Mouse (Mus musculus) hindbrain, embryonic 11.5 days (tissue): ENCODE results near the gene Gm10197. TPM values are rescaled to one million over a fixed set of nuclear protein-coding genes. Genes with fewer than 3 reads are reported as not detected.
"Not testable (repeated sequence)": the region's sequence is repeated elsewhere in the genome, so short reads cannot be mapped to it uniquely, and the experiment has no call there.

ENCODE experiments used
- ATAC-seq: fragments of 200-750 bp; cut with Nextera tagmentation; 2 replicates; pipeline ENCODE4 v1.8.0; 2017; ENCODE audit warnings: mild to moderate bottlenecking, moderate TSS enrichment, moderate library complexity; ENCODE audit not compliant: low FRiP score
- DNase-seq: peaks from one replicate; pipeline ENCODE4 v3.0.0-alpha.2; 2015; ENCODE audit warnings: low spot score
- H3K27ac ChIP-seq: fragments of 300-500 bp; sonication (generic); 2 replicates; pipeline ENCODE4 v1.5.1; 2014; ENCODE audit warnings: mild to moderate bottlenecking, low read depth, low read length
- H3K27me3 ChIP-seq: fragments of 300-500 bp; sonication (generic); 2 replicates; pipeline ENCODE4 v1.6.1; 2014; ENCODE audit warnings: mild to moderate bottlenecking, low read length, moderate library complexity, mixed read lengths; ENCODE audit not compliant: control insufficient read depth, insufficient read depth
- H3K36me3 ChIP-seq: fragments of 300-500 bp; sonication (generic); 2 replicates; pipeline ENCODE4 v1.6.1; 2014; ENCODE audit warnings: mild to moderate bottlenecking, low read length, moderate library complexity, mixed read lengths; ENCODE audit not compliant: control insufficient read depth, insufficient read depth
- H3K4me1 ChIP-seq: fragments of 300-500 bp; sonication (generic); replicated peaks from 2 replicates; pipeline ENCODE4 v1.6.1; 2014; ENCODE audit warnings: low read length, mixed read lengths; ENCODE audit not compliant: control insufficient read depth, insufficient read depth
- H3K4me2 ChIP-seq: fragments of 300-500 bp; sonication (generic); replicated peaks from 2 replicates; pipeline ENCODE4 v1.6.1; 2014; ENCODE audit warnings: mild to moderate bottlenecking, low read depth, low read length
- H3K4me3 ChIP-seq: fragments of 300-500 bp; sonication (generic); 2 replicates; pipeline ENCODE4 v1.5.1; 2014; ENCODE audit warnings: low read depth, low read length
- H3K9ac ChIP-seq: fragments of 300-500 bp; sonication (generic); 2 replicates; pipeline ENCODE4 v1.6.1; 2014; ENCODE audit warnings: low read depth, low read length
- H3K9me3 ChIP-seq: fragments of 300-500 bp; sonication (generic); 2 replicates; pipeline ENCODE4 v1.6.1; 2016; ENCODE audit warnings: low read length; ENCODE audit not compliant: control insufficient read depth
- WGBS: fragments of 180-500 bp; shearing (Covaris S2); extraction: QIAGEN DNeasy Blood & Tissue Kit; methylation state at CpG from one replicate; pipeline ENCODE4 v1.1.7; 2014; 5-methylcytosine and 5-hydroxymethylcytosine counted together
- polyA plus RNA-seq: library from polyadenylated mRNA; unstranded; fragments of >200 nt; fragmentation: Nextera tagmentation; extraction: Ambion mirVana; gene quantifications from 2 replicates; pipeline ENCODE4 v1.2.1, GENCODE M21; 2014

Gm10197 gene
- polyA plus RNA-seq, 1 experiment from 2014 or later: not detected

GRCm38 (mm10) chr19:53397451-53398233 is 26.1 kb upstream of the Gm10197 start:
- no peak for ATAC-seq
- no peaks in the 10 kb centered on the region for H3K27me3 ChIP-seq

GRCm38 (mm10) chr19:53395805-53396204 is 24.2 kb upstream of the Gm10197 start:
- not testable (repeated sequence) for H3K9ac ChIP-seq, H3K9me3 ChIP-seq, H3K27ac ChIP-seq, H3K4me3 ChIP-seq, H3K4me1 ChIP-seq, H3K36me3 ChIP-seq, H3K4me2 ChIP-seq, DNase-seq, H3K27me3 ChIP-seq, ATAC-seq
- 39% methylated on average over 5 of the region's 5 CpGs for WGBS

More at GRCm38 (mm10) chr19:53397451-53398233, 26.1 kb upstream of the Gm10197 start:
- H3K27ac ChIP-seq: no peak overlapping the region
- H3K9me3 ChIP-seq: no peaks in the 10 kb centered on the region
- H3K4me1 ChIP-seq: no peaks in the 10 kb centered on the region
- H3K4me3 ChIP-seq: no peak overlapping the region
- no peak overlapping the region for H3K9ac ChIP-seq
- WGBS: 83% methylated on average over 12 of the region's 12 CpGs
- DNase-seq: no peak
- no peak overlapping the region for H3K4me2 ChIP-seq
- H3K36me3 ChIP-seq: no peaks in the 10 kb centered on the region

GRCm38 (mm10) chr19:53394956-53395355 is 23.4 kb upstream of the Gm10197 start:
- H3K9ac ChIP-seq, DNase-seq, H3K27ac ChIP-seq, H3K9me3 ChIP-seq, H3K36me3 ChIP-seq, H3K4me1 ChIP-seq, ATAC-seq, H3K4me3 ChIP-seq, H3K27me3 ChIP-seq, H3K4me2 ChIP-seq: not testable (repeated sequence)
- WGBS: 82% methylated on average over 3 of the region's 3 CpGs

GRCm38 (mm10) chr19:53394552-53394951 is 23.0 kb upstream of the Gm10197 start:
- DNase-seq (peak; percentile 69), ATAC-seq (no peak)
- Histone ChIP-seq H3K27ac (no peak overlapping the region), H3K9me3 (no peaks in the 10 kb centered on the region), H3K9ac (no peak overlapping the region), H3K4me1 (no peaks in the 10 kb centered on the region; the same call in 1 of the 2 replicates), H3K36me3 (no peaks in the 10 kb centered on the region), H3K27me3 (no peaks in the 10 kb centered on the region), H3K4me3 (no peak overlapping the region), H3K4me2 (no peak overlapping the region)
- WGBS: 18% methylated on average over 7 of the region's 7 CpGs

- Histone ChIP-seq H3K9ac (no peak overlapping the region), H3K9me3 (no peaks in the 10 kb centered on the region), H3K27me3 (no peaks in the 10 kb centered on the region)
These were observed 22.1 kb upstream of the Gm10197 start for GRCm38 (mm10) chr19:53393646-53394045.

GRCm38 (mm10) chr19:53392781-53393343 is 21.3 kb upstream of the Gm10197 start:
- no peak overlapping the region for H3K27ac ChIP-seq
- no peaks in the 10 kb centered on the region for H3K9me3 ChIP-seq
- DNase-seq: no peak
- no peak overlapping the region for H3K4me2 ChIP-seq
- no peak overlapping the region for H3K4me3 ChIP-seq
- no peaks in the 10 kb centered on the region for H3K27me3 ChIP-seq
- WGBS: 74% methylated on average over 8 of the region's 8 CpGs
- H3K4me1 ChIP-seq: peaks cover 4% of the 10 kb centered on the region; the same call in 1 of the 2 replicates
- no peak for ATAC-seq
- H3K36me3 ChIP-seq: 0 out of 2 replicates have a peak, but pooled peaks cover 2% of the 10 kb centered on the region
- no peak overlapping the region for H3K9ac ChIP-seq

More at GRCm38 (mm10) chr19:53393646-53394045, 22.1 kb upstream of the Gm10197 start:
- DNase-seq: no peak
- no peak for ATAC-seq
- H3K27ac ChIP-seq: no peak overlapping the region
- no peak overlapping the region for H3K4me2 ChIP-seq
- H3K36me3 ChIP-seq: no peaks in the 10 kb centered on the region
- peaks cover 4% of the 10 kb centered on the region; the same call in 1 of the 2 replicates for H3K4me1 ChIP-seq
- no peak overlapping the region for H3K4me3 ChIP-seq

- WGBS: 91% methylated on average over 5 of the region's 5 CpGs
- peak overlapping the region; percentile 95; the same call in 1 of the 2 replicates for H3K4me3 ChIP-seq
- no peak for ATAC-seq
- DNase-seq: no peak
- no peak overlapping the region for H3K4me2 ChIP-seq
- no peak overlapping the region for H3K9ac ChIP-seq
- no peaks in the 10 kb centered on the region for H3K9me3 ChIP-seq
- 0 out of 2 replicates have a peak, but pooled peaks cover 2% of the 10 kb centered on the region for H3K36me3 ChIP-seq
- H3K4me1 ChIP-seq: peaks cover 4% of the 10 kb centered on the region; the same call in 1 of the 2 replicates
- H3K27me3 ChIP-seq: no peaks in the 10 kb centered on the region
- no peak overlapping the region for H3K27ac ChIP-seq
These were observed 20.2 kb upstream of the Gm10197 start for GRCm38 (mm10) chr19:53391787-53392186.

GRCm38 (mm10) chr19:53391386-53391785 is 19.8 kb upstream of the Gm10197 start:
- H3K27me3 ChIP-seq: no peaks in the 10 kb centered on the region
- peak overlapping the region; percentile 80 for H3K9ac ChIP-seq
- H3K27ac ChIP-seq: no peak overlapping the region
- no peaks in the 10 kb centered on the region for H3K9me3 ChIP-seq
- 53% methylated on average over 8 of the region's 8 CpGs for WGBS
- H3K4me1 ChIP-seq: peaks cover 4% of the 10 kb centered on the region; the same call in 1 of the 2 replicates
- peak overlapping the region; percentile 95 for H3K4me3 ChIP-seq
- H3K36me3 ChIP-seq: 0 out of 2 replicates have a peak, but pooled peaks cover 2% of the 10 kb centered on the region
- peak overlapping the region; percentile 71 for H3K4me2 ChIP-seq
- DNase-seq (no peak), ATAC-seq (no peak)
